Mouse (Mus musculus): Measurements from ENCODE around the gene Chrna9. TPM values are rescaled to one million over a fixed set of nuclear protein-coding genes. Genes with fewer than 3 reads are reported as not detected.

The Chrna9 gene
- total and polyA plus RNA-seq, 2 experiments from 2014 or later: not detected

DNA sequence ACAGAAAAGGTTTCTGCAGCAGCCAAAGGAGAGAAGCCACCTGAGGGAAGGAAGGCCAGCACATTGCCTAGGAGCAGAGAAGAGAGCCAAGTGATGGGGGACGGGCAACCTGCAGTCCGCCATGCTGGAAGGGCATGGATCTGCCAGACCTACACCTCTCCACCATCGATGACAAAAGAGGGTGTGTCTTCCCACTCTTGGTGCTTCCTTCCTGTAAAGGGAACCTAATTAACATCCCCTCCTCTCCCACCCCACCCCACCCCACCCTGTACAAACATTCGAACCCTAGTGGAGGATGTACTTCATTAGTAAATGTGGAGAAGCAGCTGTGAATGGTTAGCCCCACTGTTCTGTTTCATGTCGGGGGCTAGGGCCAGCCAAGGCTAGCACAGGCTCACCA lies 22.5 kb upstream of the Chrna9 start:
- TF ChIP-seq CTCF (IDR thresholded peaks at IDR 0.05): no peak

GRCm38 (mm10) chr5:65913126-65913525 lies 21.6 kb upstream of the Chrna9 start:
- Histone ChIP-seq H3K36me3 (ENCODE audit: insufficient read depth, low read length) (no peaks in the 10 kb centered on the region), H3K27me3 (ENCODE audit: insufficient read depth, low read length) (no peaks in the 10 kb centered on the region), H3K9me3 (ENCODE audit: low read length) (no peaks in the 10 kb centered on the region), H3K4me2 (ENCODE audit: low read depth, low read length, poor library complexity, severe bottlenecking) (no peak overlapping the region), H3K27ac (ENCODE audit: low read depth, low read length) (no peak overlapping the region), H3K9ac (replicated peaks; ENCODE audit: low read length, poor library complexity, severe bottlenecking) (no peak overlapping the region), H3K4me1 (ENCODE audit: insufficient read depth, low read length) (peaks cover under 1% of the 10 kb centered on the region; the same call in 1 of the 2 replicates), H3K4me3 (ENCODE audit: low read depth, low read length) (no peak overlapping the region)
- DNase-seq (ENCODE audit: low spot score): no peak
- 92% methylated on average over 9 of the region's 9 CpGs for WGBS
- no peak for TF ChIP-seq CTCF (IDR thresholded peaks at IDR 0.05)
- ATAC-seq (ENCODE audit: low FRiP score): no peak

More for the DNA sequence above, 22.5 kb upstream of the Chrna9 start:
- Histone ChIP-seq H3K4me3 (ENCODE audit: low read depth, low read length) (no peak overlapping the region), H3K4me2 (ENCODE audit: low read depth, low read length, poor library complexity, severe bottlenecking) (no peak overlapping the region), H3K27me3 (ENCODE audit: insufficient read depth, low read length) (no peaks in the 10 kb centered on the region), H3K27ac (ENCODE audit: low read depth, low read length) (no peak overlapping the region), H3K9ac (replicated peaks; ENCODE audit: low read length, poor library complexity, severe bottlenecking) (no peak overlapping the region), H3K4me1 (ENCODE audit: insufficient read depth, low read length) (no peaks in the 10 kb centered on the region), H3K36me3 (ENCODE audit: insufficient read depth, low read length) (no peaks in the 10 kb centered on the region), H3K9me3 (ENCODE audit: low read length) (no peaks in the 10 kb centered on the region)
- ATAC-seq (ENCODE audit: low FRiP score) (no peak), DNase-seq (ENCODE audit: low spot score) (no peak)
- WGBS: 86% methylated on average over 5 of the region's 5 CpGs

DNA sequence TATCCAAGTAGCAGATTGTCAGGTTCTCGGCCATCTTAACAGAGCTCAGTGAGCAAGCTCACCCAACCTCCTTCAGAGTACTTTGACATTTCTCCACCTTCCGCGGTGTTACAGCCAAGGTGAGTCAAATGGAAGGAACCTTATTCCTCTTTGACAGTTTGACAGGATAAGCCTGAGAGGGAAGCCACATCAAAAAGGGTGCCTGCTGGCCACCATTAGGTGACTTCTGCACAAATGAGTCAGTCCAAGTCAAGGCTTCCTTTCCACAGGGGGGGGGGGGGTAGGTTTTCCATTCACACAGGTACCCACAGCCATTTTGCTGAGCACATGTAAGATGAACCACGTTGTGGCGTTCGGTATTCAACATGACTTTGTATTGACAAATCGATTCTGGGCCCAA lies 20.4 kb upstream of the Chrna9 start:
- Histone ChIP-seq H3K9ac (replicated peaks; ENCODE audit: low read length, poor library complexity, severe bottlenecking) (no peak overlapping the region), H3K27ac (ENCODE audit: low read depth, low read length) (no peak overlapping the region), H3K4me3 (ENCODE audit: low read depth, low read length) (no peak overlapping the region), H3K9me3 (ENCODE audit: low read length) (no peaks in the 10 kb centered on the region), H3K27me3 (ENCODE audit: insufficient read depth, low read length) (no peaks in the 10 kb centered on the region), H3K4me1 (ENCODE audit: insufficient read depth, low read length) (peaks cover 10% of the 10 kb centered on the region), H3K36me3 (ENCODE audit: insufficient read depth, low read length) (no peaks in the 10 kb centered on the region), H3K4me2 (ENCODE audit: low read depth, low read length, poor library complexity, severe bottlenecking) (no peak overlapping the region)
- 93% methylated on average over 7 of the region's 7 CpGs for WGBS
- DNase-seq (ENCODE audit: low spot score) (no peak), ATAC-seq (ENCODE audit: low FRiP score) (no peak)
- TF ChIP-seq CTCF (IDR thresholded peaks at IDR 0.05): no peak

GRCm38 (mm10) chr5:65916930-65917329 lies 17.8 kb upstream of the Chrna9 start:
- WGBS: 88% methylated on average over 5 of the region's 5 CpGs
- no peak overlapping the region for H3K4me3 ChIP-seq (ENCODE audit: low read depth, low read length)
- no peak overlapping the region for H3K27ac ChIP-seq (ENCODE audit: low read depth, low read length)
- TF ChIP-seq CTCF (IDR thresholded peaks at IDR 0.05): no peak
- H3K36me3 ChIP-seq (ENCODE audit: insufficient read depth, low read length): no peaks in the 10 kb centered on the region
- H3K4me1 ChIP-seq (ENCODE audit: insufficient read depth, low read length): peaks cover 10% of the 10 kb centered on the region
- DNase-seq (ENCODE audit: low spot score) (no peak), ATAC-seq (ENCODE audit: low FRiP score) (no peak)
- no peaks in the 10 kb centered on the region for H3K27me3 ChIP-seq (ENCODE audit: insufficient read depth, low read length)
- H3K4me2 ChIP-seq (ENCODE audit: low read depth, low read length, poor library complexity, severe bottlenecking): no peak overlapping the region
- H3K9ac ChIP-seq (replicated peaks; ENCODE audit: low read length, poor library complexity, severe bottlenecking): no peak overlapping the region
- no peaks in the 10 kb centered on the region for H3K9me3 ChIP-seq (ENCODE audit: low read length)

DNA sequence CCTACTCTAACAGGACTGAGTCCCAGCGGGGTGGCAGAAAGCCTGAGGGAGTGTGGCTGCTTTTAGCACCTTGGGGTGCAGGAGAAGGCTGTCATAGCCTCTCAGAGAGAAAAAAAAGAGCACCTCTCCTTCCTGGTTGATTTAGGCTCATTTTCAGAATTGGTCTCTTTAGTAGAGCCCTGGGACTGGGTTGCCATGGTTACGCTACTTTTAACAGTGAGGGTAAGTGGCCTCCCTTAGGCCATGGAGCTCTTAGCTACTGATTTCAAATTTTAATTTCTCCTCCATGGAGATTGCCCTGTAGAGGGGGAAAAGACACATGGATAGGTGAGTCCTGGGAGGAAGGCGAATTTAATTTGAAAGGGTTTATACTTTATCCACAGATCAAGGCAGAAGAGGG lies 16.1 kb upstream of the Chrna9 start:
- Histone ChIP-seq H3K9me3 (ENCODE audit: low read length) (no peaks in the 10 kb centered on the region), H3K27me3 (ENCODE audit: insufficient read depth, low read length) (no peaks in the 10 kb centered on the region), H3K4me3 (ENCODE audit: low read depth, low read length) (no peak overlapping the region), H3K27ac (ENCODE audit: low read depth, low read length) (peak overlapping the region; percentile 74), H3K9ac (replicated peaks; ENCODE audit: low read length, poor library complexity, severe bottlenecking) (no peak overlapping the region), H3K36me3 (ENCODE audit: insufficient read depth, low read length) (no peaks in the 10 kb centered on the region), H3K4me2 (ENCODE audit: low read depth, low read length, poor library complexity, severe bottlenecking) (no peak overlapping the region), H3K4me1 (ENCODE audit: insufficient read depth, low read length) (peaks cover 10% of the 10 kb centered on the region)
- peak; percentile 71 for DNase-seq (ENCODE audit: low spot score)
- WGBS: 48% methylated on average over 3 of the region's 3 CpGs
- ATAC-seq (ENCODE audit: low FRiP score): peak; percentile 82
- TF ChIP-seq CTCF (IDR thresholded peaks at IDR 0.05): no peak; the same call in 1 of the 2 replicates

GRCm38 (mm10) chr5:65919326-65919725 lies 15.4 kb upstream of the Chrna9 start:
- Histone ChIP-seq H3K9me3 (ENCODE audit: low read length) (no peaks in the 10 kb centered on the region), H3K4me2 (ENCODE audit: low read depth, low read length, poor library complexity, severe bottlenecking) (no peak overlapping the region), H3K27me3 (ENCODE audit: insufficient read depth, low read length) (no peaks in the 10 kb centered on the region), H3K27ac (ENCODE audit: low read depth, low read length) (peak overlapping the region; percentile 74; the same call in 1 of the 2 replicates), H3K4me3 (ENCODE audit: low read depth, low read length) (no peak overlapping the region), H3K36me3 (ENCODE audit: insufficient read depth, low read length) (no peaks in the 10 kb centered on the region), H3K4me1 (ENCODE audit: insufficient read depth, low read length) (peaks cover 10% of the 10 kb centered on the region), H3K9ac (replicated peaks; ENCODE audit: low read length, poor library complexity, severe bottlenecking) (no peak overlapping the region)
- DNase-seq (ENCODE audit: low spot score): no peak
- WGBS: 83% methylated on average over 12 of the region's 12 CpGs
- no peak for TF ChIP-seq CTCF (IDR thresholded peaks at IDR 0.05)
- peak; percentile 21; the same call in 1 of the 2 replicates for ATAC-seq (ENCODE audit: low FRiP score)

Measured in midbrain, postnatal 0 days (tissue).